Mouse (Mus musculus) lung, embryonic 15.5 days (tissue): Measurements from ENCODE around the gene Tsen54. TPM values are rescaled to one million over a fixed set of nuclear protein-coding genes. Genes with fewer than 3 reads are reported as not detected.

Source experiments
- ATAC-seq: fragments of 200-750 bp; cut with Nextera tagmentation; 2 replicates; pipeline ENCODE4 v1.8.0; 2017; ENCODE audit warnings: moderate number of reproducible peaks, borderline replicate concordance; ENCODE audit not compliant: low FRiP score, low TSS enrichment; ENCODE audit errors: extremely low read depth
- H3K27ac ChIP-seq: fragments of 300-500 bp; sonication (generic); 2 replicates; pipeline ENCODE4 v1.5.1; 2015; ENCODE audit warnings: moderate library complexity, mild to moderate bottlenecking, inconsistent platforms
- H3K27me3 ChIP-seq: fragments of 300-500 bp; sonication (generic); 2 replicates; pipeline ENCODE4 v1.6.1; 2015; ENCODE audit warnings: inconsistent platforms
- H3K36me3 ChIP-seq: fragments of 300-500 bp; sonication (generic); 2 replicates; pipeline ENCODE4 v1.6.1; 2015; ENCODE audit warnings: inconsistent platforms
- H3K4me1 ChIP-seq: fragments of 300-500 bp; sonication (generic); 2 replicates; pipeline ENCODE4 v1.6.1; 2015; ENCODE audit warnings: inconsistent platforms
- H3K4me2 ChIP-seq: fragments of 300-500 bp; sonication (generic); 2 replicates; pipeline ENCODE4 v1.6.1; 2015; ENCODE audit warnings: inconsistent platforms, mild to moderate bottlenecking, moderate library complexity
- H3K4me3 ChIP-seq: fragments of 300-500 bp; sonication (generic); 2 replicates; pipeline ENCODE4 v1.5.1; 2015; ENCODE audit warnings: mild to moderate bottlenecking, inconsistent platforms
- H3K9ac ChIP-seq: fragments of 300-500 bp; sonication (generic); 2 replicates; pipeline ENCODE4 v1.6.1; 2015; ENCODE audit warnings: inconsistent platforms
- H3K9me3 ChIP-seq: fragments of 300-500 bp; sonication (generic); 2 replicates; pipeline ENCODE4 v1.6.1; 2016; ENCODE audit warnings: inconsistent platforms
- WGBS: fragments of 180-500 bp; shearing (Covaris S2); methylation state at CpG from one replicate; pipeline ENCODE4 v1.1.7; 2015; 5-methylcytosine and 5-hydroxymethylcytosine counted together
- polyA plus RNA-seq: library from polyadenylated mRNA; unstranded; fragments of >200 nt; fragmentation: Nextera tagmentation; extraction: Ambion mirVana; gene quantifications from 2 replicates; pipeline ENCODE4 v1.2.1, GENCODE M21; 2015

Tsen54 gene
- polyA plus RNA-seq, 1 experiment from 2014 or later, result 37.3 TPM

DNA sequence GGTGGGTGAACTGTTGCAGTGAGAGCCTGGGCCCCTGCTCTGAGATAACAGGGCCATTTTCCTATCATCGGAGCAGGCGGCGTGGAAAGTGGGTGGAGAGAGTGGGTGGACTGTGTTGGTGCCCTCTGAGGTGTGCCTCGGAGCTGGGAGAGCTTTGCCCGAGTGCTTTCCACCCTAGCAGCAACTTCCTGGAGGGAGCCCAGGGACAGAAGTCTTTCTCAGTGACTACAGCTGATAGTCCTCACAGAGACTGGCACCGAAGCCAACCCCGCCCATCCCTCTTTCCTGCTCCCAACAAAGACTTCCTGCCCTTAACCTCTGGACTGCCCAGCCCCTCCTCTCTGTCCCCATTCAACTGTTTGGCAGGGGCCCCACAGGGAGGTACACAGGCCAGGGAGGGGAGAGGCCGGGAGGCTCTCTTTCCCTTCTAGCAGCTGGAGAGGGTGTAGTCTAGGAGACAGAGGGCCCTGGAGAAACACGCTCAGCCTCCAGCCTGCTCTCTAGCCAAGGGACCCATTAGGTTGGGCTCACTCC, 35.4 kb upstream of the Tsen54 start:
- H3K27ac ChIP-seq, result peak overlapping the region; percentile 87
- no peaks in the 10 kb centered on the region for H3K9me3 ChIP-seq
- no peaks in the 10 kb centered on the region for H3K27me3 ChIP-seq
- peak overlapping the region; percentile 26 for H3K4me2 ChIP-seq
- H3K4me1 ChIP-seq, result peaks cover 58% of the 10 kb centered on the region
- H3K36me3 ChIP-seq, result no peaks in the 10 kb centered on the region
- 8% methylated on average over 9 of the region's 9 CpGs for WGBS
- ATAC-seq, result peak; percentile 96
- H3K9ac ChIP-seq, result no peak overlapping the region
- no peak overlapping the region for H3K4me3 ChIP-seq

DNA sequence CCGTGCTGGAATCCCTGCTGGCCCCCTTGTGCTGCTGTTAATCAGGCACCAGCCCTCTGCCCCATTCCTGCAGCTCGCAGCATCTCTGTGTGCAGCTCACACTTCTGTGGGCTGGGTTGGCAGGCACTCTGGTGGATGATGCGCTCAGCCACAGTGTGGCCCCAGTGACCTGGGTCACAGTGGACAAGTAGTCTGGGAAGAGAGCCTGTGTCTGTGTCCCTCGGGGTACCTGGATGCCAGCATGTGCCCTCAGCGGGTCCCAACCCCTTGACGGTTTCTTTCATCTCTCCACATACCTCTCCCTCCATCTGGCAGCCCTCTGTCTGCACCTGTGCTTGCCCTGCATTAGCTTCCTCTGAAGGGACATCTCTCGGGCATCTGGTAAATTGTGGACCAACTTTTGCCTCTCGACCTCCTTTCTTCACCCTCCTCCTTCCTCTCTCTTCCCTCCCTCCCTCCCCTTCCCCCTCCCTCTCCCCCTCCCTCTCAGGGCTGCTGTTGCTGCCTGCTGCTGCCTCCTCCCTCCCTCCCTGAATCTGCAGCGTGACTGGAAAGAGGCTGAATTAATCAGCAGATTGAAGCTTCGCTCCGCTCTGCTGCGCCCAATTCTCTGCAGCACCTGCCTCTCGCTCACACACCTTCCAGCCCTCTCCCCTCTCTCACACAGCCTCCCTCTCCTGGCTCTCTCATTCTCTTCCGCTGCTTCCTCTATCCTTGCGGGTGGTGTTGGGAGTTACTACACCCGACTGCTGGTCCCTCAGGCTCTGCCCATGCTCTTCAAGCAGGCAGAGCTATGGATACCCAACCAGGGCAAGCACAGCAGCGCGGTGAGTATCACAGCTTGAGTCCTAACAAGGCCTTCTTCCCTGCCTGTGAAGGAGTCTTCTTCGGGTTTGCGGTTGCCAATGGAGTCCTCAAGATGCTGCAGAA, 34.1 kb upstream of the Tsen54 start:
- Histone ChIP-seq H3K9ac (no peak overlapping the region), H3K4me3 (no peak overlapping the region), H3K27ac (peak overlapping the region; percentile 87), H3K27me3 (no peaks in the 10 kb centered on the region), H3K36me3 (no peaks in the 10 kb centered on the region), H3K4me1 (peaks cover 49% of the 10 kb centered on the region), H3K9me3 (no peaks in the 10 kb centered on the region), H3K4me2 (no peak overlapping the region)
- no peak for ATAC-seq
- WGBS, result 35% methylated on average over 20 of the region's 20 CpGs

DNA sequence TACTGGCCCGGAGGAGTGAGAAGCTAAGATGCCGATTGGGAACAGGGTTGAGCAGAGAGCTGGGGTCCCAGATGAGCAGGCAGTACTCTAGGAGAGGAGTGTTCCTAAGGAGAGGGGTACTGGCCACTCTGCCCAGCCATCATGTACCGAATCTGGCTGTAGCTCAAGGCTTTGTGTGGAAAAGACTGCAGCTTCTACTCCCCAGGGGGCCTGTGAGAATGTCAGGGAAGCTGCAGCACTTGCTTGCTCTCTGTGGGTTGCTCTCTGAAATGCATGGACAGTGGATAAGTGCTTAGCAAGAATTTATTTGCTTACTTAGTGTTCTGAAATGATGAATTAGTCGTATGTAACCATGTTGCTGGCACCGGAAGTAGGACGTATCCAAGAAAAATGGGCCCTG, 28.1 kb upstream of the Tsen54 start:
- no peak for ATAC-seq
- Histone ChIP-seq H3K9ac (no peak overlapping the region), H3K4me2 (no peak overlapping the region), H3K36me3 (peaks cover 15% of the 10 kb centered on the region; the same call in 1 of the 2 replicates), H3K27me3 (no peaks in the 10 kb centered on the region), H3K4me3 (no peak overlapping the region), H3K9me3 (no peaks in the 10 kb centered on the region), H3K27ac (no peak overlapping the region), H3K4me1 (no peaks in the 10 kb centered on the region)
- 61% methylated on average over 6 of the region's 6 CpGs for whole genome bisulfite sequencing

DNA sequence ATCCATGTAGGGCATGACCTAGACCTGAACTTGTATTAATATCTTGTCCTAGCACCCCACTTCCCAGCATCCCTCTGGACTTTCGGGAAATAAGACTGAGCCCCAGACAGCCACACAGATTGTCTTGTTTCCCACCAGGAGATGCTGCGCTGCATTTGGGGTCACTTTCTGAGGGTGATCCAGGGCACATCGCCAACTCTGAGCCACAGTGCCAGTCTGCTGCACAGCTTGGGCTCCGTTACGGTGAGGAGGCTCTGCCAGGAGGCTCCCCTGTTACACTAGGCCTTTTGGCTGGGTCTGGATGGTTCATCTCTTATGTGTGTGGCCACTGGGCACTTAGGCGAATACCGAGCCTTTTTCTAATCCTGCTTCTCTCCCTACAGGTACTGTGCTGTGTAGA, 24.7 kb upstream of the Tsen54 start:
- Histone ChIP-seq H3K4me2 (no peak overlapping the region), H3K27me3 (no peaks in the 10 kb centered on the region), H3K36me3 (peaks cover 46% of the 10 kb centered on the region), H3K27ac (no peak overlapping the region), H3K4me1 (no peaks in the 10 kb centered on the region), H3K9ac (no peak overlapping the region), H3K9me3 (no peaks in the 10 kb centered on the region), H3K4me3 (no peak overlapping the region)
- ATAC-seq, result no peak
- WGBS, result 87% methylated on average over 7 of the region's 7 CpGs

DNA sequence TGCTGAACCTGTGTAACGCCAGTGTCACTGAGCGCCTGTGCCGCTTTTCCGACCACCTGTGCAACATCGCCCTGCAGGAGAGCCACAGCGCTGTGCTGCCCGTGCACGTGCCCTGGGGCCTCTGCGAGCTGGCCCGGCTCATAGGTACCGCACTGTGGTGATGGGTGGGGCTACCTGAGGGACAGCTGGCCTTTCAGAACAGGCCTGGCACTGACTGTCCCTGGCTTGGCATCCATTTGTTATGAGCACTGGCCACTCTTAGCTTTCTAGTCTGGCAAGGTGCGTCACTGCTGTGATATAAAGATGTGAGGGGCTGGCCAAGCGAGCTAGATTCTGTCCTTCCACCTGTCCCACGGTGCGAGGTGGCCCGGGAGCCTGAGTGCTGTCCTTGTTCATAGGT, 22.6 kb upstream of the Tsen54 start:
- H3K27ac ChIP-seq, result no peak overlapping the region
- no peaks in the 10 kb centered on the region for H3K9me3 ChIP-seq
- H3K4me3 ChIP-seq, result no peak overlapping the region
- WGBS, result 90% methylated on average over 16 of the region's 16 CpGs
- no peak for ATAC-seq
- no peaks in the 10 kb centered on the region for H3K27me3 ChIP-seq
- H3K4me2 ChIP-seq, result no peak overlapping the region
- H3K4me1 ChIP-seq, result no peaks in the 10 kb centered on the region
- peaks cover 67% of the 10 kb centered on the region for H3K36me3 ChIP-seq
- H3K9ac ChIP-seq, result no peak overlapping the region

DNA sequence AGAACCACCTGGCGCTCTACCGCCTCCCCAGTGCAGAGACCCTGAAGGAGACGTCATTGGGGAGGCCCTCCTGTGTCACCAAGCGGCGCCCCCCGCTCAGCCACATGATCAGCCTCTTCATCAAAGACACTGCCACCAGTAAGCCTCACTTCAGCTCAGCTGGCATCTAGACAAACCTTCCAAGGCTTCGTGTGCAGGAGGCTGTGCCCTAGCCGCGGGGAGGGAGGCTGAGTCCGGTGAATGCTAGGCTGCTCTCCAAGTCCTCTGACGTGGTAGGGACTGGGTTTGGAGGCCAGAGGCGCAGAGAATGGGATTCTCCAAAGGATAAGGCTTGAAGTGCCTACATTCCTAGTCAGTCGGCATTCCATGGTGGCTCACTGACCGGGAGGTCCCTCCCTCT, 22.2 kb upstream of the Tsen54 start:
- Histone ChIP-seq H3K9ac (no peak overlapping the region), H3K36me3 (peaks cover 71% of the 10 kb centered on the region), H3K9me3 (no peaks in the 10 kb centered on the region), H3K27ac (no peak overlapping the region), H3K27me3 (no peaks in the 10 kb centered on the region), H3K4me2 (no peak overlapping the region), H3K4me3 (no peak overlapping the region), H3K4me1 (no peaks in the 10 kb centered on the region)
- no peak for ATAC-seq
- WGBS, result 85% methylated on average over 14 of the region's 14 CpGs

DNA sequence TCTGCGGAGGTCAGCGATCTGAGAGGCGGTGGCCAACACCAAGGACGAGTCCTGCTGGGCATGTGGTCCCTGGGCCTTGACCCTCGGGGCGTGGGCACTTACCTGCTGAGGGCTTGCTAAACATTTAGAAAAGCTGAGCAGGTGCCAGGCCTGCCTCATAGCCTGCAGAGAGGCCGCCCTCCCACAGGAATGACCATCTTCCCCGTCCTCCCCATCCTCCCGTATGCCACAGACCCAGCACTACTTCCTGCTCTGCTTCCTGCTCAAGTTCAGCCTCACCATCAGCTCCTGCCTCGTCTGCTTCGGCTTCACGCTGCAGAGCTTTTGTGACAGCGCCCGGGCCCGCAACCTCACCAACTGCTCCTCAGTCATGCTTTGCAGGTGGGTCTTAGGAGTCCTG, 17.6 kb upstream of the Tsen54 start:
- 73% methylated on average over 15 of the region's 15 CpGs for WGBS
- no peak overlapping the region for H3K4me3 ChIP-seq
- H3K36me3 ChIP-seq, result peaks cover 94% of the 10 kb centered on the region
- H3K4me2 ChIP-seq, result no peak overlapping the region
- no peaks in the 10 kb centered on the region for H3K4me1 ChIP-seq
- no peak for ATAC-seq
- no peak overlapping the region for H3K9ac ChIP-seq
- H3K27me3 ChIP-seq, result no peaks in the 10 kb centered on the region
- H3K27ac ChIP-seq, result no peak overlapping the region
- no peaks in the 10 kb centered on the region for H3K9me3 ChIP-seq

DNA sequence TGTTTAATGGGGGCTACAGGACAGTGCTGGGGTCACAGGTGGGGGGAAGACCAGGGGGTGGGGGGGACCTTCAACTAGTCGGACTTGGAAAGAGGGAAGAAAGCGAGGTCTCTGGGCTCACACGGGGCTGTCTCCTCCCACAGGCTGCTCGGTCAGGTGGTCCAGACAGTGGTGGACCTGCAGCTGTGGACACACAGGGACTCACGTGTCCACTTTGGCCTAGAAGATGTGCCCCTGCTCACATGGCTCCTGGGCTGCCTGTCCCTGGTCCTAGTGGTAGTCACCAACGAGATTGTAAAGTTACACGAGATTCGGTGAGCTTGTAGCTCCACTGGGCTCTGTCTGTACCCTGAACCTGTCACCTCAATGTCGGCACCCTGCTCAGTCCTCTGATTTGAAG, 16.9 kb upstream of the Tsen54 start:
- Histone ChIP-seq H3K4me3 (no peak overlapping the region), H3K27me3 (no peaks in the 10 kb centered on the region), H3K4me1 (no peaks in the 10 kb centered on the region), H3K9me3 (no peaks in the 10 kb centered on the region), H3K27ac (no peak overlapping the region), H3K9ac (no peak overlapping the region), H3K36me3 (peaks cover 94% of the 10 kb centered on the region), H3K4me2 (no peak overlapping the region)
- 81% methylated on average over 9 of the region's 9 CpGs for WGBS
- no peak for ATAC-seq

DNA sequence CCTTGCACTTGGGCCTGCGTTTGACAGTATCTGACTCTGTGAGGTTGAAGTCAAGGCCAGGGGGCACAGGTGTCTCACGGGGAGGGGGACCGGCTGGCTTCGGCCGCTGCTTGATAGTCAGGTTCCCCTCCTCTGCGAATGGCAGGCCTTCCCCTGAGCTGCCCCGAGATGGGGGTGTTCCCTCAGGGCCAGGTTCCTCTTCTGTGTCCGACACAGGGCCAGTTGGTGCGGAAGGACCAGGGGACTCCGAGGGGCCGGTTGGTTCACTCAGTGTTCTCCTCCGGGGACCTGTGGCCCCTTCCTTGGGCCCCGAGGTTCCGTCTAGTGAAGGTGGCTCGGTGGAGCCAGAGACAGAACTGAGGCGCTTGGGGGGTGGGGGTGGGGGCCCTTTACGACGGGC, 13.5 kb upstream of the Tsen54 start:
- no peaks in the 10 kb centered on the region for H3K4me1 ChIP-seq
- peaks cover 88% of the 10 kb centered on the region for H3K36me3 ChIP-seq
- H3K4me3 ChIP-seq, result no peak overlapping the region
- no peaks in the 10 kb centered on the region for H3K27me3 ChIP-seq
- no peak overlapping the region for H3K27ac ChIP-seq
- no peak overlapping the region for H3K4me2 ChIP-seq
- WGBS, result 89% methylated on average over 18 of the region's 18 CpGs
- no peaks in the 10 kb centered on the region for H3K9me3 ChIP-seq
- ATAC-seq, result no peak
- no peak overlapping the region for H3K9ac ChIP-seq

DNA sequence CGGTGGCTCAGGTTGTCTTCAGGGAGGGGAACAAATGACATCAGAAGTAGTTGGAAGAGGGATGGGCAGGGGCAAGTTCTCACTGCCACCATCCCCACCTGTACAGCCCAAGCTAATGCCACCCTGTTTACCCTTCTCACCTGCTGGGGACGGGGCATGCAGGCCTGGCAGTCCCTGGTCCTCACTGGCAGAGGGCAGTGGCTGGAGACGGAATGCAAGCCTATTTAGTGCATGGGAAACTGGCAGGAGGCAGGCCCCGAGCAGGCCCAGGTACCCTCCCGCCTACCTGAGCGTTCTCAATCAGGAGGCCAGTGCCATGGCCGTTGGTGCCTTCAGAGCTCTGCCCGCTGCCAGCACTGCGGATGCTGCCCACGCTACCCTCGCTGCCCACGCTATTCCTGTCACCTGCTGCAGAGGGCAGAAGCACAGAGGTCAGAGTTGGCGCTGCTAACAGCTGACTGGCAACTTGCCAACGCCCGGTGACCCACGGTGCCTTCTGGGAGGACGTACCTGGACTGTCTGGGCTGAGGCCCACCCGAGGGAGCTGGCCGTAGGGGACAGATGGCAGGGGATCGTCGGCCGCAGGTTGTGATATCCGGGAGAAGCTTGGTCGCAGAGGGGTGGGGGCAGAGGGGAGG, 11.3 kb upstream of the Tsen54 start:
- Histone ChIP-seq H3K9me3 (no peaks in the 10 kb centered on the region), H3K9ac (no peak overlapping the region), H3K36me3 (peaks cover 88% of the 10 kb centered on the region), H3K27ac (no peak overlapping the region), H3K4me3 (no peak overlapping the region), H3K4me2 (no peak overlapping the region), H3K27me3 (no peaks in the 10 kb centered on the region), H3K4me1 (peaks cover 10% of the 10 kb centered on the region)
- ATAC-seq, result no peak
- WGBS, result 86% methylated on average over 24 of the region's 24 CpGs

DNA sequence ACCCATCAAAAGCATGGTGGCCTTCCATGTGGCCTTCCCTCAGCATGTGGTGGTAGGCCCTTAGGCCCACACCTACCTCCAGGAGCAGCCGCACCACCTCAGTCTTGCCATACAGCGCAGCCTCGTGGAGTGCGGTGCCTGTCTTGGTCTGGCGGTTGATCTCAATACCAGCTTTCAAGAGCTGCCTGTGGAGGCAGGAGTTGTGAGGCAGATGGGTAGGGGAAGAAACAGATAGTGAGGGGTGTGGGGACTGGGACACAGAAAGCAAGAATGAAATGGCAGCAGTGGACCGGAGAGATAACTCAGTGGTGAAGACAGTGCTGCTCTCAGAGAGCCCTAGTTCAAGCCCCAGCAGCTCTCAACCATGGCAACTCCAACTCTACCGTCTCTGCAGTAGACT, 9.5 kb upstream of the Tsen54 start:
- no peak overlapping the region for H3K4me3 ChIP-seq
- no peaks in the 10 kb centered on the region for H3K27me3 ChIP-seq
- no peak overlapping the region for H3K27ac ChIP-seq
- no peaks in the 10 kb centered on the region for H3K9me3 ChIP-seq
- no peak overlapping the region for H3K9ac ChIP-seq
- 97% methylated on average over 7 of the region's 7 CpGs for WGBS
- no peak overlapping the region for H3K4me2 ChIP-seq
- ATAC-seq, result no peak
- H3K36me3 ChIP-seq, result peaks cover 70% of the 10 kb centered on the region
- H3K4me1 ChIP-seq, result peaks cover 28% of the 10 kb centered on the region

DNA sequence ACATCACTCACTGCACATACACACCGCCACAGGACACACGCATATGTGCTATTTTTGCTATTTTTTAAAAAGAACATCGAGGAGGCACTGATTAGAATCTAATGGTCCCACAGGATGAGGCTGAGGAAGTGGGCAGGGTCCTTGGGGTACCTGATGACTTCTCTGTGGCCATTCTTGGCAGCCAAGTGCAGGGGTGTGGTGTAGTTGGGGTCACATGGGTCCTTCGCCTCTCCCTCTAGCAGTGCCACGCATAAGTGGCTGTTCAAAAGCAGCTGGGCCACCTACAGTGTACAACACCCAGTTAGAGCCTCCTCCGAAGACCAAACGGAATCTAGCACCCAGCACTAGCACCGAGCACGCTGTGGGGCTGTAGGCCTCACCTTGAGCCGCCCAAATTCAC, 8.4 kb upstream of the Tsen54 start:
- peaks cover 60% of the 10 kb centered on the region for H3K36me3 ChIP-seq

More for the DNA sequence above, 8.4 kb upstream of the Tsen54 start:
- peaks cover 40% of the 10 kb centered on the region for H3K4me1 ChIP-seq
- H3K4me3 ChIP-seq, result no peak overlapping the region
- no peaks in the 10 kb centered on the region for H3K9me3 ChIP-seq
- H3K4me2 ChIP-seq, result no peak overlapping the region
- no peak overlapping the region for H3K27ac ChIP-seq
- H3K27me3 ChIP-seq, result no peaks in the 10 kb centered on the region
- 85% methylated on average over 10 of the region's 10 CpGs for WGBS
- no peak overlapping the region for H3K9ac ChIP-seq
- no peak for ATAC-seq
